Mouse (Mus musculus) limb, embryonic 11.5 days (tissue): ENCODE measurements at regions not wholly inside any gene's neighbourhood (a gene's known extent, or its start where the extent isn't known, plus 50 kb on each side); places are given as distances from the start of the nearest gene placed in this dataset.

Experiments
- ATAC-seq: fragments of 200-750 bp; cut with Nextera tagmentation; 2 replicates; pipeline ENCODE4 v1.8.0; 2017; ENCODE audit warnings: low read depth; ENCODE audit not compliant: insufficient number of reproducible peaks, low FRiP score, low TSS enrichment
- DNase-seq: peaks from one replicate; pipeline ENCODE4 v3.0.0-alpha.2; 2015; ENCODE audit warnings: low spot score
- H3K27ac ChIP-seq: fragments of 300-500 bp; sonication (generic); replicated peaks from 2 replicates; pipeline ENCODE4 v1.5.1; 2014; ENCODE audit warnings: low read depth, mild to moderate bottlenecking, low read length
- H3K27me3 ChIP-seq: fragments of 300-500 bp; sonication (generic); 2 replicates; pipeline ENCODE4 v1.6.1; 2014; ENCODE audit warnings: mild to moderate bottlenecking, low read length, mixed read lengths; ENCODE audit not compliant: control insufficient read depth, insufficient read depth
- H3K36me3 ChIP-seq: fragments of 300-500 bp; sonication (generic); 2 replicates; pipeline ENCODE4 v1.6.1; 2014; ENCODE audit warnings: mild to moderate bottlenecking, low read length, moderate library complexity, mixed read lengths; ENCODE audit not compliant: control insufficient read depth, insufficient read depth
- H3K4me1 ChIP-seq: fragments of 300-500 bp; sonication (generic); 2 replicates; pipeline ENCODE4 v1.6.1; 2014; ENCODE audit warnings: low read length, mixed read lengths; ENCODE audit not compliant: control insufficient read depth, insufficient read depth
- H3K4me2 ChIP-seq: fragments of 300-500 bp; sonication (generic); 2 replicates; pipeline ENCODE4 v1.6.1; 2014; ENCODE audit warnings: low read depth, mild to moderate bottlenecking, moderate library complexity; ENCODE audit not compliant: severe bottlenecking
- H3K4me3 ChIP-seq: fragments of 300-500 bp; sonication (generic); 2 replicates; pipeline ENCODE4 v1.5.1; 2014; ENCODE audit warnings: low read depth, low read length
- H3K9ac ChIP-seq: fragments of 300-500 bp; sonication (generic); 2 replicates; pipeline ENCODE4 v1.6.1; 2014; ENCODE audit warnings: mild to moderate bottlenecking, low read length
- H3K9me3 ChIP-seq: fragments of 300-500 bp; sonication (generic); 2 replicates; pipeline ENCODE4 v1.6.1; 2016; ENCODE audit warnings: low read length; ENCODE audit not compliant: control insufficient read depth
- WGBS: fragments of 180-500 bp; shearing (Covaris S2); extraction: QIAGEN DNeasy Blood & Tissue Kit; methylation state at CpG from one replicate; pipeline ENCODE4 v1.1.7; 2014; 5-methylcytosine and 5-hydroxymethylcytosine counted together

- 64% methylated on average over 5 of the region's 5 CpGs for WGBS
- H3K4me2 ChIP-seq: no peak overlapping the region
- H3K9me3 ChIP-seq: no peaks in the 10 kb centered on the region
- ATAC-seq (no peak), DNase-seq (no peak)
- H3K27ac ChIP-seq: no peak overlapping the region
- no peak overlapping the region for H3K9ac ChIP-seq
- no peaks in the 10 kb centered on the region for H3K27me3 ChIP-seq
- peaks cover 5% of the 10 kb centered on the region; the same call in 1 of the 2 replicates for H3K4me1 ChIP-seq
- no peaks in the 10 kb centered on the region for H3K36me3 ChIP-seq
- H3K4me3 ChIP-seq: no peak overlapping the region
Observed at GRCm38 (mm10) chr19:15829158-15829557, 118.0 kb downstream of the Psat1 start.

GRCm38 (mm10) chr19:15827990-15828705, 119.0 kb downstream of the Psat1 start:
- no peak overlapping the region for H3K4me2 ChIP-seq
- DNase-seq: peak; percentile 67
- peak overlapping the region; percentile 91 for H3K27ac ChIP-seq
- 32% methylated on average over 10 of the region's 10 CpGs for WGBS
- H3K4me1 ChIP-seq: peaks cover 5% of the 10 kb centered on the region; the same call in 1 of the 2 replicates
- H3K9me3 ChIP-seq: no peaks in the 10 kb centered on the region
- no peak overlapping the region for H3K4me3 ChIP-seq
- H3K9ac ChIP-seq: no peak overlapping the region
- ATAC-seq: peak; percentile 64; the same call in 1 of the 2 replicates
- H3K36me3 ChIP-seq: no peaks in the 10 kb centered on the region
- no peaks in the 10 kb centered on the region for H3K27me3 ChIP-seq

- 16% methylated on average over 9 of the region's 9 CpGs for WGBS
Observed at GRCm38 (mm10) chr19:15827120-15827989, 119.8 kb downstream of the Psat1 start.

GRCm38 (mm10) chr19:15823688-15824371, 123.3 kb downstream of the Psat1 start:
- 74% methylated on average over 6 of the region's 6 CpGs for WGBS
- no peak for DNase-seq
- Histone ChIP-seq H3K9me3 (no peaks in the 10 kb centered on the region), H3K36me3 (no peaks in the 10 kb centered on the region), H3K27ac (no peak overlapping the region), H3K4me2 (no peak overlapping the region), H3K4me1 (0 out of 2 replicates have a peak, but pooled peaks cover 5% of the 10 kb centered on the region), H3K4me3 (no peak overlapping the region), H3K9ac (no peak overlapping the region), H3K27me3 (no peaks in the 10 kb centered on the region)
- ATAC-seq: no peak

More at GRCm38 (mm10) chr19:15827120-15827989, 119.8 kb downstream of the Psat1 start:
- Histone ChIP-seq H3K9me3 (no peaks in the 10 kb centered on the region), H3K9ac (no peak overlapping the region), H3K27ac (peak overlapping the region; percentile 91), H3K4me1 (peaks cover 5% of the 10 kb centered on the region; the same call in 1 of the 2 replicates), H3K27me3 (no peaks in the 10 kb centered on the region), H3K4me3 (no peak overlapping the region), H3K4me2 (no peak overlapping the region), H3K36me3 (no peaks in the 10 kb centered on the region)
- ATAC-seq (peak; percentile 91), DNase-seq (peak; percentile 78)

GRCm38 (mm10) chr19:15820020-15820419, 127.1 kb downstream of the Psat1 start:
- Histone ChIP-seq H3K4me1 (0 out of 2 replicates have a peak, but pooled peaks cover 3% of the 10 kb centered on the region), H3K4me3 (no peak overlapping the region), H3K27ac (no peak overlapping the region), H3K4me2 (no peak overlapping the region), H3K27me3 (no peaks in the 10 kb centered on the region), H3K36me3 (no peaks in the 10 kb centered on the region), H3K9ac (no peak overlapping the region), H3K9me3 (no peaks in the 10 kb centered on the region)
- 15% methylated on average over 7 of the region's 7 CpGs for WGBS
- DNase-seq: no peak
- no peak for ATAC-seq

- no peak overlapping the region for H3K4me3 ChIP-seq
- no peak for ATAC-seq
- H3K4me2 ChIP-seq: no peak overlapping the region
- H3K4me1 ChIP-seq: 0 out of 2 replicates have a peak, but pooled peaks cover 3% of the 10 kb centered on the region
- 74% methylated on average over 6 of the region's 6 CpGs for WGBS
- H3K9ac ChIP-seq: no peak overlapping the region
- H3K27ac ChIP-seq: no peak overlapping the region
- no peaks in the 10 kb centered on the region for H3K9me3 ChIP-seq
- no peaks in the 10 kb centered on the region for H3K36me3 ChIP-seq
- no peaks in the 10 kb centered on the region for H3K27me3 ChIP-seq
- no peak for DNase-seq
Observed at GRCm38 (mm10) chr19:15815166-15815565, 132.0 kb downstream of the Psat1 start.

GRCm38 (mm10) chr19:15809008-15809407, 138.1 kb downstream of the Psat1 start:
- Histone ChIP-seq H3K4me2 (no peak overlapping the region), H3K4me3 (no peak overlapping the region), H3K27me3 (no peaks in the 10 kb centered on the region), H3K27ac (no peak overlapping the region), H3K9ac (no peak overlapping the region), H3K4me1 (no peaks in the 10 kb centered on the region), H3K9me3 (no peaks in the 10 kb centered on the region), H3K36me3 (no peaks in the 10 kb centered on the region)
- 93% methylated on average over 5 of the region's 5 CpGs for WGBS
- no peak for ATAC-seq
- no peak for DNase-seq

GRCm38 (mm10) chr19:15807681-15808080, 139.5 kb downstream of the Psat1 start:
- Histone ChIP-seq H3K4me1 (0 out of 2 replicates have a peak, but pooled peaks cover 3% of the 10 kb centered on the region), H3K9me3 (no peaks in the 10 kb centered on the region), H3K27me3 (no peaks in the 10 kb centered on the region), H3K36me3 (no peaks in the 10 kb centered on the region), H3K4me3 (no peak overlapping the region), H3K9ac (no peak overlapping the region), H3K4me2 (no peak overlapping the region), H3K27ac (no peak overlapping the region)
- ATAC-seq (no peak), DNase-seq (no peak)
- 96% methylated on average over 2 of the region's 2 CpGs for WGBS
